Mouse (Mus musculus) midbrain, embryonic 13.5 days (tissue): ENCODE results near the gene Tmem19. TPM values are rescaled to one million over a fixed set of nuclear protein-coding genes. Genes with fewer than 3 reads are reported as not detected.
"Not testable (repeated sequence)": the region's sequence is repeated elsewhere in the genome, so short reads cannot be mapped to it uniquely, and the experiment has no call there.

Source experiments
- ATAC-seq: fragments of 200-750 bp; cut with Nextera tagmentation; 2 replicates; pipeline ENCODE4 v1.8.0; 2017; ENCODE audit warnings: mild to moderate bottlenecking, moderate TSS enrichment, moderate library complexity
- H3K27ac ChIP-seq: fragments of 300-500 bp; sonication (generic); 2 replicates; pipeline ENCODE4 v1.5.1; 2015; ENCODE audit warnings: inconsistent platforms, mild to moderate bottlenecking, moderate library complexity
- H3K27me3 ChIP-seq: fragments of 300-500 bp; sonication (generic); 2 replicates; pipeline ENCODE4 v1.6.1; 2015; ENCODE audit warnings: mild to moderate bottlenecking, inconsistent platforms
- H3K36me3 ChIP-seq: fragments of 300-500 bp; sonication (generic); 2 replicates; pipeline ENCODE4 v1.6.1; 2015; ENCODE audit warnings: mild to moderate bottlenecking, inconsistent platforms
- H3K4me1 ChIP-seq: fragments of 300-500 bp; sonication (generic); replicated peaks from 2 replicates; pipeline ENCODE4 v1.6.1; 2015; ENCODE audit warnings: inconsistent platforms
- H3K4me2 ChIP-seq: fragments of 300-500 bp; sonication (generic); replicated peaks from 2 replicates; pipeline ENCODE4 v1.6.1; 2015; ENCODE audit warnings: moderate library complexity, mild to moderate bottlenecking, inconsistent platforms
- H3K4me3 ChIP-seq: fragments of 300-500 bp; sonication (generic); replicated peaks from 2 replicates; pipeline ENCODE4 v1.5.1; 2015; ENCODE audit warnings: mild to moderate bottlenecking, inconsistent platforms
- H3K9ac ChIP-seq: fragments of 300-500 bp; sonication (generic); replicated peaks from 2 replicates; pipeline ENCODE4 v1.6.1; 2015; ENCODE audit warnings: mild to moderate bottlenecking, inconsistent platforms
- H3K9me3 ChIP-seq: fragments of 300-500 bp; sonication (generic); 2 replicates; pipeline ENCODE4 v1.6.1; 2016; ENCODE audit warnings: mild to moderate bottlenecking, inconsistent platforms
- WGBS: fragments of 180-500 bp; shearing (Covaris S2); methylation state at CpG from one replicate; pipeline ENCODE4 v1.1.7; 2015; 5-methylcytosine and 5-hydroxymethylcytosine counted together
- polyA plus RNA-seq: library from polyadenylated mRNA; unstranded; fragments of >200 nt; fragmentation: Nextera tagmentation; extraction: Ambion mirVana; gene quantifications from 2 replicates; pipeline ENCODE4 v1.2.1, GENCODE M21; 2015

Gene Tmem19
- polyA plus RNA-seq, 1 experiment from 2014 or later, result 41.9 TPM

DNA sequence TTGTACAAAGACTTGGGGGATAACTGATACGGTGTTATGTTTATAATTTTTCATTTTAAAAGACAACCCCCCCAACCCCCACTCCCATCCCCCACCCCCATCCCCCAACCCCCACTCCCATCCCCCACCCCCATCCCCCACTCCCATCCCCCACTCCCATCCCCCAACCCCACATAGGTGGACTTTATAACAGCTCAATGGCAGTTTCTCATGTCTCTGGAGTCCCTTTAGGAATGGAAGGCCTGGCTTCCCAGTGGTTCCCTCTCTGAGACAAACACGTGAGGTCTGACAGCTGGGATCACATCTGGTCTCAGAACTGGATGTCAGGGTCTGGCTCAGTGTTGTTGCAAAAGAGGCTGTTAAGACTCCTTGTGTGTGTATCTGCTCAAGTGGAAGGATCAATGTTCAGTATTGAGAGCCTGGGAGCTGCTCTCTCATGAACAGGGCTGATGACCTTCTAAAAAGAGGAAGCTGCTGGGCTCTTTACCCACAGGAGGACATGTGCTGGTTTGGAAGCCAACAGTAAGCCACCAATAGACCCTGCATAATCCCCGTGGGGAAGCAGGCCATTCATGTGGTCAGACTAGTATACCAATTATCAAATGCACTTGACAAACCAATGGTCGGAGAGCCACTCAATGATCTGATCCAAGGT is 19.4 kb downstream of the Tmem19 start:
- Histone ChIP-seq H3K4me2 (no peak overlapping the region), H3K9ac (no peak overlapping the region), H3K4me3 (no peak overlapping the region), H3K4me1 (no peaks in the 10 kb centered on the region), H3K9me3 (no peaks in the 10 kb centered on the region), H3K27ac (no peak overlapping the region), H3K36me3 (peaks cover 70% of the 10 kb centered on the region), H3K27me3 (no peaks in the 10 kb centered on the region)
- 80% methylated on average over 4 of the region's 4 CpGs for WGBS
- no peak for ATAC-seq

DNA sequence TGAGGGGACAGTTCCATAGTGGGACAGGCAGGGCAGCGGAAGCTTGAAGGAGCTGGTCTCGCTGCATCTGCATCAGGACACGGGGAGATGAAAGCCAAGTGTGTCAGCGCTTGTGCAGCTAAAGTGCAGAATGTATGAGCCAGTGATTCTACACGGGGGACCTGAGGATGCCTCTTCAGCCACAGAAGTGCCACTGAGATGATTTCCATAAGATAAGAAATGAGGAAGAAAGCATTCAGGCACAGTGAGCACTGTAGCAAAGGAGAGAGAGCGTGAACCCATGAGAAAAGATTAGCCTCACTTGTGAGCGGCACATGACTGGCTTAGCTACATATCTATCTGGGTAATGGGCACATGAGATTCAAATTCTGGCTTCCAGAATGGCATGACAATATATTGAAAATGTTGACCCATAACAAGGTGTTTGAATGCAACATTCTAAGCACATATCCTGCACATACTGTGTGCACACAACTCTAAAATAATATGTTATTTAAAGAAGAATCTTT is 22.4 kb downstream of the Tmem19 start:
- ATAC-seq, result no peak
- WGBS, result 92% methylated on average over 7 of the region's 7 CpGs
- Histone ChIP-seq H3K4me1 (no peaks in the 10 kb centered on the region), H3K27me3 (no peaks in the 10 kb centered on the region), H3K4me2 (no peak overlapping the region), H3K27ac (no peak overlapping the region), H3K36me3 (peaks cover 53% of the 10 kb centered on the region), H3K4me3 (no peak overlapping the region), H3K9ac (no peak overlapping the region), H3K9me3 (no peaks in the 10 kb centered on the region)

DNA sequence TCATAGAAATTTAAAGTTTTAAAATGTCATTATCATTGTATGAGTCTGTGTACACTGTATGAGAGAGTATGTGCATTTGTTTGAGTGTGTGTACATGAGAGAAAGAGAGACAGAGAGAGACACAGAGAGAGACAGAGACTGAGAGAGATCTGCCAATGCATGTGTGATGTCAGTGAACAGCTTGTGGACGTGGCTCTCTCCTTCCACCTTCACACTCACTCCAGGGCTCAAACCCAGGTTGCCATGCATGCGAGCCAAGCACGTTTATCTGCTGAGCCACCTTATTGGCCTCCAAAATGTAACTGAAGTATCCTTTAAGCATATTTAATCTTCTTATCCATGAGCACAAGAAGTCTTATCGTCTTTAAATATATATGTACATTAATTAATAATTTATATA is 25.4 kb downstream of the Tmem19 start:
- Histone ChIP-seq H3K9me3 (no peaks in the 10 kb centered on the region), H3K9ac (no peak overlapping the region), H3K27ac (no peak overlapping the region), H3K36me3 (peaks cover 27% of the 10 kb centered on the region), H3K27me3 (no peaks in the 10 kb centered on the region), H3K4me1 (no peaks in the 10 kb centered on the region), H3K4me2 (no peak overlapping the region), H3K4me3 (no peak overlapping the region)
- WGBS, result 87% methylated on average over 4 of the region's 4 CpGs
- no peak for ATAC-seq

DNA sequence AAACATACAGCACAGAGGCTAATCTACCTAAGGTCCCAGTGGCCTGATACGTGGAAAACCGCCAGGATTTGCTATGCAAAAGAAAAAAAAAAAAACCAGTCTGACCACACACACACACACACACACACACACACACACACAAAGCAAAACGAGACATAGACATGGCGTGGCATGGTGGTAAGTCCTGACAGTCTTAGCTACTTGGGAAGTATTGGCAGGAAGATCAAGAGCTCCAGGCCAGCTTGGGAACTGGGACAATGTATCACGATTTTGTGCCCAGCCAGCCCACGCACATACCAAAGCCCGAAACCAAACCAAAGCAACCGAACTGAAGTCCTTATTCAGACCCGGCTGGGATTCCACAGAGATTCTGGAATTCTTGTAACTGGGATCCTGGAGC is 28.8 kb downstream of the Tmem19 start:
- H3K4me1 ChIP-seq, result no peaks in the 10 kb centered on the region
- H3K9me3 ChIP-seq, result no peaks in the 10 kb centered on the region
- H3K9ac ChIP-seq, result no peak overlapping the region
- H3K27ac ChIP-seq, result no peak overlapping the region
- H3K4me2 ChIP-seq, result no peak overlapping the region
- no peaks in the 10 kb centered on the region for H3K36me3 ChIP-seq
- H3K27me3 ChIP-seq, result no peaks in the 10 kb centered on the region
- 92% methylated on average over 9 of the region's 9 CpGs for WGBS
- ATAC-seq, result no peak
- no peak overlapping the region for H3K4me3 ChIP-seq

DNA sequence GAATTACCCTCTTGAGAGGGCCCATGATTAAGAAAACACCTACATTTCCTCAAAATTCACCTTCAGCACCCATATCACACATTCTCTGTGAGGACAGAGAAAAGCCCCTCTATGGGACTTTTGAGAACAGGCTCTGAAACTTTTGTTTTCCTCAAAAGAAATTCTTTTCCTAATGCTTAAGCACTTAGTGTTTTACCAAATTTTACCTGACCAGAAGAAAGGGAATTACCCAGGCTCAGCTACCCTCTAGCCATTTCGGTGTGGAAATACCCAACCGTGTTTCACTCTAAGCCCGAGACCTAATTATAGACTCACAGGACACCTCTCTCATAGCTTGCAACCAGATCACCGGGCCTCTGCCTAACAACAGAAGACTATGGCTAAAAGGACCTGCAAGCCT is 29.3 kb downstream of the Tmem19 start:
- 92% methylated on average over 4 of the region's 4 CpGs for WGBS
- no peak overlapping the region for H3K9ac ChIP-seq
- no peak for ATAC-seq
- H3K4me2 ChIP-seq, result no peak overlapping the region
- H3K9me3 ChIP-seq, result no peaks in the 10 kb centered on the region
- no peaks in the 10 kb centered on the region for H3K4me1 ChIP-seq
- no peaks in the 10 kb centered on the region for H3K27me3 ChIP-seq
- H3K36me3 ChIP-seq, result no peaks in the 10 kb centered on the region
- no peak overlapping the region for H3K27ac ChIP-seq
- H3K4me3 ChIP-seq, result no peak overlapping the region

DNA sequence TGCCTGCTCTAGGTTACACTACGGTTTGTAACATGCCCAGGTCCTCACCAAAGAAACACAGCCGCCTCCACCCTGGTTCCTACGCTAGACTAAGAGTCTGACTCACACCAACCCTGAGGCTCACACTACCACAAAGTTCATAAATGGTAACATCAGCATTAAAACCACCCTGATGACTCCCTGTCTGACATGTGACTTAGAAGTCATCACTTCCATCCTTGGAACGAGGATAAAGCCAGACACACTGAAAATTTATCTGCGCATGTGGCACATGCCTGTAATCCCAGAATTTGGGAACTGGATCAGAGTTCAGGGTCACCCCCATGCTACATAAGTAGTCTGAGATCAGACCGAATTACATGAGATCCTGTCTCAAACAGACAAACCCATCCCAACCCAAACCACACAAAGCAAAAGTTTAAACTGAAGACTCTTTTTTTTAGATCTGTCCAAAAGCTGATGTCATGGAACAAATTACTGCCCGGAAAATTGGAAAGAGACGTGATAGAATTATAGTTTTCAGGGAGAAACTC is 29.8 kb downstream of the Tmem19 start:
- no peaks in the 10 kb centered on the region for H3K27me3 ChIP-seq
- H3K4me2 ChIP-seq, result no peak overlapping the region
- no peaks in the 10 kb centered on the region for H3K36me3 ChIP-seq
- no peaks in the 10 kb centered on the region for H3K4me1 ChIP-seq
- WGBS, result 90% methylated on average over 8 of the region's 8 CpGs
- no peak overlapping the region for H3K27ac ChIP-seq
- H3K4me3 ChIP-seq, result no peak overlapping the region
- H3K9me3 ChIP-seq, result no peaks in the 10 kb centered on the region
- no peak for ATAC-seq
- no peak overlapping the region for H3K9ac ChIP-seq

DNA sequence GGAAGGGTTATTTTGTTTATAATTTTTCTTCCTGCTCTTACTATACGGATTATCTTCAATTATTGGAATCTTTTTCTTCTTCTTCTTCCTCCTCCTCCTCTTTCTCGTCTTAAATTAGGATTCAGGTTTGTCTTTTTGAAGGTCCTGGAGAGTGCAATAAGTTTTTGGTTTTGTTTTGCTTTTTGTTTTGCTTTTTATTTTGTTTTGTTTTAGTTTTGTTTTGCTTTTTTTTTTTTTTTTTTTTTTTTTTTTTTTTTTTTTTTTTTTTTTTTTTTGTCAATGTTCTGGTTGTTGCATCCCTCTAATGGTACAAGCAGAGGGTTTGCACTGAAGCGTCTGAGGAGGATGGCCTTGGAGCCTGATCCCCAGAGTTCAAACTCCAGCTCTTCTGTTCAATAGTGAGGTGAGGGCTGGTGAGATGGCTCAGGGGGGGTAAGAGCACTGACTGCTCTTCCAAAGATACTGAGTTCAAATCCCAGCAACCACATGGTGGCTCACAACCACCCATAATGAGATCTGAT is 33.2 kb downstream of the Tmem19 start:
- H3K9ac ChIP-seq, result no peak overlapping the region
- no peak overlapping the region for H3K27ac ChIP-seq
- no peaks in the 10 kb centered on the region for H3K36me3 ChIP-seq
- H3K4me2 ChIP-seq, result no peak overlapping the region
- H3K27me3 ChIP-seq, result no peaks in the 10 kb centered on the region
- WGBS, result 83% methylated on average over 3 of the region's 3 CpGs
- no peak for ATAC-seq
- no peak overlapping the region for H3K4me3 ChIP-seq
- H3K4me1 ChIP-seq, result no peaks in the 10 kb centered on the region
- H3K9me3 ChIP-seq, result no peaks in the 10 kb centered on the region

DNA sequence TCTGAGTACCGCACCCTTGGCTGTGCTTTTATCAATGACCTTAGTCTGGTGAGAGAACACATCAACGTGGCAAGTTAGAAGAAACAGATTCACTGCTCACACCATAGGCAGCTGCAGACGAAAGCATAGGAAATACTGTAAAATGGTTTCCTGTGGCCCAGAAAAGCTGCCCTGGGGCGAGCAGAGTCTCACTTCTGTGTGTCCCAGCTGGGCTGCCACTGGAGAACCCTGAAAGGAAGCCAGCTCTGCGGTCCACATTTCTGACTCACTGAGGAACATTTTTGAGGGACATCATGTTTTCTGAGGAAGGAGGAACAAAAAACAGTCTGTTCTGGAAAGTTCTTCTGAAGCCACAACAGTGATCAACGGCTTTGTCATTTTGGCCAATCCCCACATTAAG is 33.8 kb downstream of the Tmem19 start:
- H3K9ac ChIP-seq, result no peak overlapping the region

DNA sequence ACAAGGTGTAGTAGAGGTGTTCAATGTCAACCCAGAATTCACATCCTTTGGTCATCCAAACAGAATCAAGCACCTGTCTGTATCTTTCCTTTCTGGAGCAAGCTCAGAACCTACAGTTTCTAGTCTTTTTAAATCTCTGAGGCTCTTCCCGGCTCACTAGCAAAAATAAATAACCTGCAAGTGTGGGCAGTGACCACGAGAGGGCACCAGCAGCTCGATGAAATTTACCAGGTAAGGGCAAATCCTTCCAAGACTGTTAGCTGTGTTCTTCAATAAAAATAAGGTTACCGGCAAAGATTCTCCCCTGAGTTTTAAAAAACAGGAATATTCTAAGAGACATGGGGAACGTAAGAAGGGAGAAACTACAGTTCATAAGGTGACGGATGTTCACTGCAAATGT is 39.0 kb downstream of the Tmem19 start:
- 9% methylated on average over 6 of the region's 6 CpGs for WGBS
- no peak overlapping the region for H3K27ac ChIP-seq
- no peak for ATAC-seq

More for the DNA sequence above, 33.8 kb downstream of the Tmem19 start:
- H3K36me3 ChIP-seq, result no peaks in the 10 kb centered on the region
- H3K4me3 ChIP-seq, result no peak overlapping the region
- H3K27ac ChIP-seq, result no peak overlapping the region
- H3K27me3 ChIP-seq, result no peaks in the 10 kb centered on the region
- no peak overlapping the region for H3K4me2 ChIP-seq
- H3K4me1 ChIP-seq, result no peaks in the 10 kb centered on the region
- no peaks in the 10 kb centered on the region for H3K9me3 ChIP-seq
- 87% methylated on average over 6 of the region's 6 CpGs for WGBS
- ATAC-seq, result no peak

DNA sequence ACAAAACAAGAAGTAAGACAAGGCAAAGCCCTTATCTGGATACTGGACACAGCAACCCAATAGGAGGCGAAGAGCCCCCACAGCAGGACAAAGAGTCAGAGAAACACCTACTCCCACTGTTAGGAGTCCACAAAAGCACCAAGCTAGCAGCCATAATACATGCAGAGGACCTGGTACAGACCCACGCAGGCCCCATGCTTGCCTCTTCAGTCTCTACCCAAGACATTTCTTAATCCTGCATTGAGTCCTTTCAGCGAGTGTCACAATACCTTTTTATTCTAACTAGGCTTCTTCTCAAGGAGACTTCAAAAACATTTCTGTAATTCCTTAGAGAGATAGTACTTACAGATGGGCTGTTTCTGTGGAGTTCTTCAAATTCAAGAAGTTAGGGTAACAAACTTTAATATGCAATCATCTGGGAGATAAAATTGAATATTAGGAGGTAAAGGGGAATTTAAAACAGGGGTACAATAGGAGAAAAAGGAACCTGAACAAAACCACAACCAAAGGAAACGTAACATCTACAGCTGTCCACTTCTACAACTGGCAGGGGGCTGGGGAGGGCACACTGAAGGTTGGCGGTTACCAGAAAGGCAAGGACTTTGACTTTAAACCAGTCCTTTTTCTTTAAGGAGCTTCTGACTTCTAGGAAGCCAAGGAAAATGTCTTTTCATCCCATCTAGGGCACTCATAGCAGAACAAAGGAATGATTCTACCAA is 40.8 kb downstream of the Tmem19 start:
- Histone ChIP-seq H3K9ac (no peak overlapping the region), H3K36me3 (no peaks in the 10 kb centered on the region), H3K27me3 (no peaks in the 10 kb centered on the region), H3K4me2 (no peak overlapping the region), H3K27ac (no peak overlapping the region), H3K4me1 (peaks cover 1% of the 10 kb centered on the region), H3K9me3 (no peaks in the 10 kb centered on the region), H3K4me3 (no peak overlapping the region)
- no peak for ATAC-seq
- WGBS, result 63% methylated on average over 5 of the region's 5 CpGs

More for the DNA sequence above, 39.0 kb downstream of the Tmem19 start:
- H3K4me3 ChIP-seq, result no peak overlapping the region
- H3K27me3 ChIP-seq, result no peaks in the 10 kb centered on the region
- H3K9me3 ChIP-seq, result no peaks in the 10 kb centered on the region
- H3K4me2 ChIP-seq, result no peak overlapping the region
- no peaks in the 10 kb centered on the region for H3K4me1 ChIP-seq
- no peak overlapping the region for H3K9ac ChIP-seq
- no peaks in the 10 kb centered on the region for H3K36me3 ChIP-seq

DNA sequence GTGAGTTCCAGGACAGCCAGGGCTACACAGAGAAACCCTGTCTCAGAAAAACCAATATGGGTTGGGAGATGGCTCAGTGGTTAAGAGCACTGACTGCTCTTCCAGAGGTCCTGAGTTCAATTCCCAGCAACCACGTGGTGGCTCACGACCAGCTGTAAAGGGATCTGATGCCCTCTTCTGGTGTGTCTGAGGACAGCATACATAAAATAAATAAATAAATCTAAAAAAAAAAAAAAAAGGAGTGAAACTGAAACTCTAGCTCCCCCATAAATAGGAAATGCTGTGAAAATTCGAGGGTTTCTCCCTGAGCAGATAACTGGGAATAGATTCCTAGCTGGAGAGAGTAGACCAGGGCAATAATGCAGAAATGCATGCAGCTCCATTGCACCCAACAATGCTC is 43.9 kb downstream of the Tmem19 start:
- H3K36me3 ChIP-seq, H3K9me3 ChIP-seq, H3K27ac ChIP-seq, H3K4me3 ChIP-seq, H3K4me2 ChIP-seq, ATAC-seq, H3K27me3 ChIP-seq, H3K9ac ChIP-seq: not testable (repeated sequence)
- WGBS, result 64% methylated on average over 3 of the region's 3 CpGs
- peaks cover 16% of the 10 kb centered on the region for H3K4me1 ChIP-seq

DNA sequence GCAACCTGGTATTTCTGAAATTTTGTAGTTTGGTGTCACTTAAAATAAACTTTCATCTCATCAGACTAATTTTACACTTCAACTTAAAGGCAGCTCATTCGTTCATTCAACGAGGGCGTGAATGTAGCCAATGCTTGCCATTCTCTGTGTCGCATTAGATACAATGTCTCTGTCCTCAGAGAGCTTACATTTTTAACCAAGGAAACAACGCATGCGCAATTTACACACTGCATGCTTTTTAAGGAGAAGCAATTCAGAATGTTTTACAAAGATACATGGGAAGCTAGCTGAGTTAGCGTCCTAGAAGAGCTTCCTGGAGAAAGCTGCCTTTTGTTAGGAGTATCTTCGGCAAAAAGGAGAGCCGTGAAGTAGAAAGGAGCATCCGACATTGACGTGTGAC is 46.0 kb downstream of the Tmem19 start:
- no peak for ATAC-seq
- Histone ChIP-seq H3K9ac (peak overlapping the region; percentile 94; the same call in 1 of the 2 replicates), H3K4me1 (peaks cover 34% of the 10 kb centered on the region), H3K4me2 (peak overlapping the region; percentile 82), H3K27ac (peak overlapping the region; percentile 94), H3K27me3 (no peaks in the 10 kb centered on the region), H3K36me3 (no peaks in the 10 kb centered on the region), H3K4me3 (peak overlapping the region; percentile 96), H3K9me3 (no peaks in the 10 kb centered on the region)
- 54% methylated on average over 11 of the region's 11 CpGs for WGBS
